Comparison of ENCODE assay signal across 14 mouse cellular contexts in genomic region chr17:56381183-56381582, GRCm38 (mm10). TPM values are rescaled to one million over a fixed set of nuclear protein-coding genes. Genes with fewer than 3 reads are reported as not detected.
DNase-seq lines count a peak whose midpoint lies in the region; ATAC-seq and TF ChIP-seq lines count a peak whose summit lies in the region.
"Had no signal": no experiment of that assay in that cellular context is flagged by ENCODE, and none has a peak within 500 bp of the region (broad histone marks: within the 10 kb centered on the region; RNA-seq: fewer than 3 reads in every experiment).

No protein-coding gene starts in this region.

- no peak for ATAC-seq in neural tube, embryonic 11.5 days (ENCODE audit: insufficient read depth, low FRiP score, low TSS enrichment)
- ATAC-seq in hindbrain, postnatal 0 days = no peak

- 84% methylated on average over 5 of the region's 5 CpGs for WGBS in neural tube, embryonic 11.5 days
- WGBS in hindbrain, postnatal 0 days = 52% methylated on average over 5 of the region's 5 CpGs

- no peaks in the 10 kb centered on the region for H3K4me1 ChIP-seq in neural tube, embryonic 11.5 days (ENCODE audit: control insufficient read depth, insufficient read depth, low read length)
- peaks cover 24% of the 10 kb centered on the region for H3K4me1 ChIP-seq in hindbrain, postnatal 0 days (ENCODE audit: insufficient read depth, low read length)
- H3K4me1 ChIP-seq: embryonic facial prominence, embryonic 15.5 days; heart, embryonic 15.5 days had no signal

- no peak for DNase-seq in neural tube, embryonic 11.5 days (ENCODE audit: low spot score)
- DNase-seq in neural tube, embryonic 10.5 days (ENCODE audit: extremely low spot score, low spot score) = no peak
- no peak for DNase-seq in hindbrain, postnatal 0 days (ENCODE audit: low spot score)
- peak; percentile 34 for DNase-seq in kidney, postnatal 14 days
- no peak for DNase-seq in right cerebral cortex, postnatal 14 days
- DNase-seq in left cerebral cortex, postnatal 25 days (ENCODE audit: low spot score in 2 of 2) = no peak
- DNase-seq in lung, postnatal 36 days = no peak
- DNase-seq: adrenal gland, postnatal 10 days; gastrocnemius, postnatal 25 days; liver, embryonic 13.5 days; lung, postnatal 14 days; spleen, adult 18-20 months had no signal

- H3K27ac ChIP-seq in neural tube, embryonic 11.5 days (ENCODE audit: low read depth, low read length) = 0 out of 2 replicates have a peak overlapping the region, but pooled peaks have one; percentile 29
- H3K27ac ChIP-seq in hindbrain, postnatal 0 days = peak overlapping the region; percentile 75; the same call in 1 of the 2 replicates
- H3K27ac ChIP-seq: embryonic facial prominence, embryonic 15.5 days; heart, embryonic 15.5 days; liver, embryonic 13.5 days had no signal

- H3K36me3 ChIP-seq in neural tube, embryonic 11.5 days (ENCODE audit: control insufficient read depth, insufficient read depth, low read length) = peaks cover 14% of the 10 kb centered on the region
- H3K36me3 ChIP-seq in hindbrain, postnatal 0 days (ENCODE audit: insufficient read depth, low read length) = peaks cover 41% of the 10 kb centered on the region

- H3K9me3 ChIP-seq in neural tube, embryonic 11.5 days (ENCODE audit: control insufficient read depth, low read length) = no peaks in the 10 kb centered on the region
- no peaks in the 10 kb centered on the region for H3K9me3 ChIP-seq in hindbrain, postnatal 0 days (ENCODE audit: low read length)
- H3K9me3 ChIP-seq: embryonic facial prominence, embryonic 15.5 days; heart, embryonic 15.5 days; liver, embryonic 13.5 days had no signal

- TF ChIP-seq CTCF in hindbrain, postnatal 0 days (IDR thresholded peaks at IDR 0.05; ENCODE audit: low read depth) = no peak

- intact Hi-C loops in left cerebral cortex, postnatal 25 days (cut with DNase I) = no loop called here

- no peak overlapping the region for H3K9ac ChIP-seq in neural tube, embryonic 11.5 days (ENCODE audit: low read length)
- 0 out of 2 replicates have a peak overlapping the region, but pooled peaks have one; percentile 17 for H3K9ac ChIP-seq in hindbrain, postnatal 0 days (replicated peaks; ENCODE audit: low read length)
- H3K9ac ChIP-seq: embryonic facial prominence, embryonic 15.5 days; heart, embryonic 15.5 days; liver, embryonic 13.5 days had no signal

- no peaks in the 10 kb centered on the region for H3K27me3 ChIP-seq in neural tube, embryonic 11.5 days (ENCODE audit: control insufficient read depth, insufficient read depth, low read length)
- H3K27me3 ChIP-seq in hindbrain, postnatal 0 days (ENCODE audit: insufficient read depth, low read length) = no peaks in the 10 kb centered on the region
- H3K27me3 ChIP-seq: embryonic facial prominence, embryonic 15.5 days; heart, embryonic 15.5 days; liver, embryonic 13.5 days had no signal

- H3K4me2 ChIP-seq in neural tube, embryonic 11.5 days (ENCODE audit: low read depth) = no peak overlapping the region
- no peak overlapping the region for H3K4me2 ChIP-seq in hindbrain, postnatal 0 days (ENCODE audit: low read depth, low read length)
- H3K4me2 ChIP-seq: embryonic facial prominence, embryonic 15.5 days; heart, embryonic 15.5 days; liver, embryonic 13.5 days had no signal

- H3K4me3 ChIP-seq in neural tube, embryonic 11.5 days (ENCODE audit: low read depth, low read length) = no peak overlapping the region
- H3K4me3 ChIP-seq in hindbrain, postnatal 0 days (ENCODE audit: low read length) = no peak overlapping the region
- H3K4me3 ChIP-seq: embryonic facial prominence, embryonic 15.5 days; heart, embryonic 15.5 days; liver, embryonic 13.5 days had no signal

RNA-seq across cellular contexts. Expression of gene Kdm4b, which starts 55.3 kb away (rescaled TPM):
- polyA plus RNA-seq in neural tube, embryonic 11.5 days (2014; fragmentation: Nextera tagmentation; extraction: Ambion mirVana) = 53.5 and 59.9 TPM in 2 replicates
- 137 and 144 TPM in 2 replicates for total RNA-seq in hindbrain, postnatal 0 days (2014; rRNA removed)
- polyA plus RNA-seq in hindbrain, postnatal 0 days (2015; fragmentation: Nextera tagmentation; extraction: Ambion mirVana) = 42.5 and 42.6 TPM in 2 replicates
- total RNA-seq in left cerebral cortex, postnatal 25 days (2021) = 10 to 100 TPM; 70.0 to 74.4 TPM
